Mouse (Mus musculus) heart, embryonic 16.5 days (tissue): ENCODE results near the gene Pgm1. TPM values are rescaled to one million over a fixed set of nuclear protein-coding genes. Genes with fewer than 3 reads are reported as not detected.

ENCODE experiments used
- ATAC-seq: fragments of 200-750 bp; cut with Nextera tagmentation; replicated peaks from 2 replicates; pipeline ENCODE4 v1.8.0; 2017; ENCODE audit warnings: moderate number of reproducible peaks; ENCODE audit not compliant: insufficient read depth, low FRiP score; ENCODE audit errors: extremely low read depth
- H3K27ac ChIP-seq: fragments of 300-500 bp; sonication (generic); 2 replicates; pipeline ENCODE4 v1.5.1; 2014; ENCODE audit warnings: mild to moderate bottlenecking, low read length, control low read depth, moderate library complexity
- H3K27me3 ChIP-seq: fragments of 300-500 bp; sonication (generic); 2 replicates; pipeline ENCODE4 v1.6.1; 2014; ENCODE audit warnings: low read length, mixed read lengths; ENCODE audit not compliant: control insufficient read depth, insufficient read depth
- H3K36me3 ChIP-seq: fragments of 300-500 bp; sonication (generic); 2 replicates; pipeline ENCODE4 v1.6.1; 2014; ENCODE audit not compliant: control insufficient read depth, insufficient read depth
- H3K4me1 ChIP-seq: fragments of 300-500 bp; sonication (generic); 2 replicates; pipeline ENCODE4 v1.6.1; 2014; ENCODE audit warnings: low read length, mixed read lengths; ENCODE audit not compliant: control insufficient read depth, insufficient read depth
- H3K4me2 ChIP-seq: fragments of 300-500 bp; sonication (generic); 2 replicates; pipeline ENCODE4 v1.6.1; 2014; ENCODE audit warnings: low read depth, mild to moderate bottlenecking, control low read depth, low read length
- H3K4me3 ChIP-seq: fragments of 300-500 bp; sonication (generic); 2 replicates; pipeline ENCODE4 v1.5.1; 2014; ENCODE audit warnings: mild to moderate bottlenecking, control low read depth, low read length
- H3K9ac ChIP-seq: fragments of 300-500 bp; sonication (generic); 2 replicates; pipeline ENCODE4 v1.6.1; 2014; ENCODE audit warnings: low read length, control low read depth
- H3K9me3 ChIP-seq: fragments of 300-500 bp; sonication (generic); replicated peaks from 2 replicates; pipeline ENCODE4 v1.6.1; 2016; ENCODE audit warnings: low read length; ENCODE audit not compliant: control insufficient read depth
- WGBS: fragments of 180-500 bp; shearing (Covaris S2); extraction: QIAGEN DNeasy Blood & Tissue Kit; methylation state at CpG from one replicate; pipeline ENCODE4 v1.1.7; 2014; 5-methylcytosine and 5-hydroxymethylcytosine counted together
- polyA plus RNA-seq: library from polyadenylated mRNA; unstranded; fragments of >200 nt; fragmentation: Nextera tagmentation; extraction: Ambion mirVana; gene quantifications from 2 replicates; pipeline ENCODE4 v1.2.1, GENCODE M21; 2015

Pgm1 gene
- polyA plus RNA-seq, 1 experiment from 2014 or later = 291 TPM

- no peak overlapping the region for H3K4me3 ChIP-seq
- H3K27ac ChIP-seq = no peak overlapping the region
- 64% methylated on average over 16 of the region's 16 CpGs for WGBS
- H3K4me1 ChIP-seq = peaks cover 6% of the 10 kb centered on the region
- ATAC-seq = no peak
- H3K27me3 ChIP-seq = no peaks in the 10 kb centered on the region
- no peaks in the 10 kb centered on the region for H3K9me3 ChIP-seq
- H3K9ac ChIP-seq = no peak overlapping the region
- no peaks in the 10 kb centered on the region for H3K36me3 ChIP-seq
- H3K4me2 ChIP-seq = no peak overlapping the region
These were observed 106.8 kb downstream of the Pgm1 start for GRCm38 (mm10) chr4:100035919-100036554.

Other genes with a start within 250 kb of the Pgm1 start
- 9.2 and 10.1 TPM in 2 replicates for gene Alg6, start 213.8 kb upstream of the Pgm1 start, polyA plus RNA-seq
- gene Efcab7, start 100.2 kb upstream of the Pgm1 start, polyA plus RNA-seq = 7.4 and 8.0 TPM in 2 replicates
- gene Itgb3bp, start 399 bp downstream of the Pgm1 start, polyA plus RNA-seq = 28.3 and 31.9 TPM in 2 replicates
- gene Ror1, start 166.4 kb downstream of the Pgm1 start, polyA plus RNA-seq = 10.7 and 13.0 TPM in 2 replicates